Comparison of ENCODE assay signal across 13 mouse cellular contexts in genomic region chr19:5554212-5554611, GRCm38 (mm10). TPM values are rescaled to one million over a fixed set of nuclear protein-coding genes. Genes with fewer than 3 reads are reported as not detected.
DNase-seq lines count a peak whose midpoint lies in the region; ATAC-seq lines count a peak whose summit lies in the region.
"Had no signal": no experiment of that assay in that cellular context is flagged by ENCODE, and none has a peak within 500 bp of the region (broad histone marks: within the 10 kb centered on the region; RNA-seq: fewer than 3 reads in every experiment).

No protein-coding gene starts in this region.

- H3K27me3 ChIP-seq in limb, embryonic 15.5 days = peaks cover 47% of the 10 kb centered on the region
- H3K27me3 ChIP-seq in limb, embryonic 10.5 days (ENCODE audit: low read depth, poor library complexity, severe bottlenecking) = peaks cover 68% of the 10 kb centered on the region
- peaks cover 35% of the 10 kb centered on the region for H3K27me3 ChIP-seq in kidney, embryonic 15.5 days
- peaks cover 40% of the 10 kb centered on the region for H3K27me3 ChIP-seq in lung, embryonic 15.5 days
- H3K27me3 ChIP-seq in stomach, embryonic 16.5 days (ENCODE audit: control insufficient read depth, insufficient read depth, low read length) = peaks cover 14% of the 10 kb centered on the region
- peaks cover 40% of the 10 kb centered on the region for H3K27me3 ChIP-seq in midbrain, embryonic 13.5 days

- H3K4me2 ChIP-seq in limb, embryonic 15.5 days = no peak overlapping the region
- no peak overlapping the region for H3K4me2 ChIP-seq in kidney, embryonic 15.5 days
- no peak overlapping the region for H3K4me2 ChIP-seq in lung, embryonic 15.5 days
- peak overlapping the region; percentile 28; the same call in 1 of the 2 replicates for H3K4me2 ChIP-seq in stomach, embryonic 16.5 days (ENCODE audit: low read depth, low read length)
- no peak overlapping the region for H3K4me2 ChIP-seq in midbrain, embryonic 13.5 days (replicated peaks)
- H3K4me2 ChIP-seq: hindbrain, embryonic 15.5 days had no signal

- WGBS in limb, embryonic 15.5 days = 60% methylated on average over 14 of the region's 14 CpGs
- WGBS in limb, embryonic 10.5 days = 66% methylated on average over 14 of the region's 14 CpGs
- 66% methylated on average over 14 of the region's 14 CpGs for WGBS in kidney, embryonic 15.5 days
- 57% methylated on average over 14 of the region's 14 CpGs for WGBS in lung, embryonic 15.5 days
- 56% methylated on average over 14 of the region's 14 CpGs for WGBS in stomach, embryonic 16.5 days
- WGBS in midbrain, embryonic 13.5 days = 80% methylated on average over 14 of the region's 14 CpGs

- H3K4me3 ChIP-seq in limb, embryonic 15.5 days = no peak overlapping the region
- no peak overlapping the region for H3K4me3 ChIP-seq in limb, embryonic 10.5 days
- no peak overlapping the region for H3K4me3 ChIP-seq in kidney, embryonic 15.5 days (replicated peaks)
- no peak overlapping the region for H3K4me3 ChIP-seq in lung, embryonic 15.5 days
- H3K4me3 ChIP-seq in stomach, embryonic 16.5 days (replicated peaks; ENCODE audit: low read length) = peak overlapping the region; percentile 5; the same call in 1 of the 2 replicates
- H3K4me3 ChIP-seq in midbrain, embryonic 13.5 days (replicated peaks) = no peak overlapping the region
- H3K4me3 ChIP-seq: hindbrain, embryonic 15.5 days had no signal

- DNase-seq in limb, embryonic 10.5 days (ENCODE audit: low spot score) = no peak
- no peak for DNase-seq in layer of hippocampus, adult 9-10 months (ENCODE audit: low spot score)
- DNase-seq in neural tube, embryonic 10.5 days (ENCODE audit: extremely low spot score, low spot score) = no peak
- DNase-seq: gastrocnemius, postnatal 25 days; liver, postnatal 0 days had no signal

- peaks cover 2% of the 10 kb centered on the region; the same call in 1 of the 2 replicates for H3K36me3 ChIP-seq in limb, embryonic 15.5 days
- H3K36me3 ChIP-seq in limb, embryonic 10.5 days = no peaks in the 10 kb centered on the region
- H3K36me3 ChIP-seq in kidney, embryonic 15.5 days = peaks cover 37% of the 10 kb centered on the region
- H3K36me3 ChIP-seq in lung, embryonic 15.5 days = no peaks in the 10 kb centered on the region
- H3K36me3 ChIP-seq in stomach, embryonic 16.5 days (ENCODE audit: control insufficient read depth, insufficient read depth, low read length) = no peaks in the 10 kb centered on the region
- H3K36me3 ChIP-seq in midbrain, embryonic 13.5 days = no peaks in the 10 kb centered on the region
- H3K36me3 ChIP-seq: G1E; hindbrain, embryonic 15.5 days had no signal

- H3K9me3 ChIP-seq in limb, embryonic 15.5 days = no peaks in the 10 kb centered on the region
- no peaks in the 10 kb centered on the region for H3K9me3 ChIP-seq in limb, embryonic 10.5 days (replicated peaks)
- no peaks in the 10 kb centered on the region for H3K9me3 ChIP-seq in kidney, embryonic 15.5 days (replicated peaks)
- no peaks in the 10 kb centered on the region for H3K9me3 ChIP-seq in lung, embryonic 15.5 days
- H3K9me3 ChIP-seq in stomach, embryonic 16.5 days (replicated peaks; ENCODE audit: control insufficient read depth, low read length) = no peaks in the 10 kb centered on the region
- H3K9me3 ChIP-seq in midbrain, embryonic 13.5 days = no peaks in the 10 kb centered on the region
- H3K9me3 ChIP-seq: G1E; hindbrain, embryonic 15.5 days had no signal

- ATAC-seq in limb, embryonic 15.5 days (ENCODE audit: insufficient number of reproducible peaks, low FRiP score, low TSS enrichment, low read depth) = 0 out of 2 replicates have a peak, but pooled peaks have one; percentile 25
- ATAC-seq in kidney, embryonic 15.5 days (replicated peaks; ENCODE audit: low FRiP score) = peak; percentile 5; the same call in 1 of the 2 replicates
- ATAC-seq in lung, embryonic 15.5 days (ENCODE audit: borderline replicate concordance, extremely low read depth, low FRiP score, low TSS enrichment) = peak; percentile 40; the same call in 1 of the 2 replicates
- ATAC-seq in stomach, embryonic 16.5 days (ENCODE audit: insufficient read depth, low FRiP score) = peak; percentile 82
- no peak for ATAC-seq in midbrain, embryonic 13.5 days
- ATAC-seq: liver, postnatal 0 days had no signal

- peaks cover 4% of the 10 kb centered on the region; the same call in 1 of the 2 replicates for H3K4me1 ChIP-seq in limb, embryonic 15.5 days
- H3K4me1 ChIP-seq in limb, embryonic 10.5 days = peaks cover 4% of the 10 kb centered on the region
- H3K4me1 ChIP-seq in kidney, embryonic 15.5 days = peaks cover 57% of the 10 kb centered on the region
- peaks cover 14% of the 10 kb centered on the region; the same call in 1 of the 2 replicates for H3K4me1 ChIP-seq in lung, embryonic 15.5 days
- peaks cover 14% of the 10 kb centered on the region; the same call in 1 of the 2 replicates for H3K4me1 ChIP-seq in stomach, embryonic 16.5 days (ENCODE audit: control insufficient read depth, insufficient read depth, low read length)
- no peaks in the 10 kb centered on the region for H3K4me1 ChIP-seq in midbrain, embryonic 13.5 days (replicated peaks)
- H3K4me1 ChIP-seq: hindbrain, embryonic 15.5 days had no signal

- no peak overlapping the region for H3K9ac ChIP-seq in limb, embryonic 15.5 days
- H3K9ac ChIP-seq in kidney, embryonic 15.5 days = no peak overlapping the region
- H3K9ac ChIP-seq in lung, embryonic 15.5 days = no peak overlapping the region
- peak overlapping the region; percentile 29; the same call in 1 of the 2 replicates for H3K9ac ChIP-seq in stomach, embryonic 16.5 days (ENCODE audit: low read length)
- no peak overlapping the region for H3K9ac ChIP-seq in midbrain, embryonic 13.5 days (replicated peaks)
- H3K9ac ChIP-seq: hindbrain, embryonic 15.5 days; liver, postnatal 0 days had no signal

- no peak overlapping the region for H3K27ac ChIP-seq in limb, embryonic 15.5 days
- no peak overlapping the region for H3K27ac ChIP-seq in limb, embryonic 10.5 days
- H3K27ac ChIP-seq in kidney, embryonic 15.5 days = no peak overlapping the region
- H3K27ac ChIP-seq in lung, embryonic 15.5 days = no peak overlapping the region
- peak overlapping the region; percentile 48 for H3K27ac ChIP-seq in stomach, embryonic 16.5 days (ENCODE audit: low read length)
- no peak overlapping the region for H3K27ac ChIP-seq in midbrain, embryonic 13.5 days
- H3K27ac ChIP-seq: hindbrain, embryonic 15.5 days had no signal

RNA-seq across cellular contexts. Expression of gene Ovol1, which starts 6.2 kb away (rescaled TPM):
- 30.1 and 30.3 TPM in 2 replicates for polyA plus RNA-seq in limb, embryonic 15.5 days (2015; fragmentation: Nextera tagmentation; extraction: Ambion mirVana)
- polyA plus RNA-seq in limb, embryonic 10.5 days (2016; fragmentation: Nextera tagmentation; extraction: Ambion mirVana) = 0.74 and 0.86 TPM in 2 replicates
- 11.3 and 12.0 TPM in 2 replicates for polyA plus RNA-seq in kidney, embryonic 15.5 days (2015; fragmentation: Nextera tagmentation; extraction: Ambion mirVana)
- 2.1 and 2.2 TPM in 2 replicates for polyA plus RNA-seq in lung, embryonic 15.5 days (2015; fragmentation: Nextera tagmentation; extraction: Ambion mirVana)
- polyA plus RNA-seq in stomach, embryonic 16.5 days (2015; fragmentation: Nextera tagmentation; extraction: Ambion mirVana) = 21.5 and 29.5 TPM in 2 replicates
- 0.14 TPM in 1 of 2 replicates, not detected in the other for polyA plus RNA-seq in midbrain, embryonic 13.5 days (2015; fragmentation: Nextera tagmentation; extraction: Ambion mirVana)
- polyA plus RNA-seq: G1E; hindbrain, embryonic 15.5 days had no signal

RNA-seq across cellular contexts. Expression of gene Ap5b1, which starts 13.6 kb away (rescaled TPM):
- 4.3 and 4.4 TPM in 2 replicates for polyA plus RNA-seq in limb, embryonic 15.5 days (2015; fragmentation: Nextera tagmentation; extraction: Ambion mirVana)
- polyA plus RNA-seq in limb, embryonic 10.5 days (2016; fragmentation: Nextera tagmentation; extraction: Ambion mirVana) = 1.2 and 1.4 TPM in 2 replicates
- polyA plus RNA-seq in kidney, embryonic 15.5 days (2015; fragmentation: Nextera tagmentation; extraction: Ambion mirVana) = 9.7 and 10.8 TPM in 2 replicates
- 5.7 and 5.9 TPM in 2 replicates for polyA plus RNA-seq in lung, embryonic 15.5 days (2015; fragmentation: Nextera tagmentation; extraction: Ambion mirVana)
- polyA plus RNA-seq in stomach, embryonic 16.5 days (2015; fragmentation: Nextera tagmentation; extraction: Ambion mirVana) = 7.4 and 7.8 TPM in 2 replicates
- 2.0 and 2.3 TPM in 2 replicates for polyA plus RNA-seq in midbrain, embryonic 13.5 days (2015; fragmentation: Nextera tagmentation; extraction: Ambion mirVana)

RNA-seq across cellular contexts. Expression of gene Snx32, which starts 43.9 kb away (rescaled TPM):
- 9.4 and 10.3 TPM in 2 replicates for polyA plus RNA-seq in limb, embryonic 15.5 days (2015; fragmentation: Nextera tagmentation; extraction: Ambion mirVana)
- polyA plus RNA-seq in limb, embryonic 10.5 days (2016; fragmentation: Nextera tagmentation; extraction: Ambion mirVana) = 4.1 and 7.0 TPM in 2 replicates
- polyA plus RNA-seq in kidney, embryonic 15.5 days (2015; fragmentation: Nextera tagmentation; extraction: Ambion mirVana) = 7.5 and 9.3 TPM in 2 replicates
- 5.8 and 7.4 TPM in 2 replicates for polyA plus RNA-seq in lung, embryonic 15.5 days (2015; fragmentation: Nextera tagmentation; extraction: Ambion mirVana)
- 9.5 and 10.8 TPM in 2 replicates for polyA plus RNA-seq in stomach, embryonic 16.5 days (2015; fragmentation: Nextera tagmentation; extraction: Ambion mirVana)
- polyA plus RNA-seq in midbrain, embryonic 13.5 days (2015; fragmentation: Nextera tagmentation; extraction: Ambion mirVana) = 70.4 and 73.6 TPM in 2 replicates

RNA-seq across cellular contexts. Expression of gene Rnaseh2c, which starts 47.5 kb away (rescaled TPM):
- polyA plus RNA-seq in limb, embryonic 15.5 days (2015; fragmentation: Nextera tagmentation; extraction: Ambion mirVana) = 115 and 116 TPM in 2 replicates
- 197 and 205 TPM in 2 replicates for polyA plus RNA-seq in limb, embryonic 10.5 days (2016; fragmentation: Nextera tagmentation; extraction: Ambion mirVana)
- 158 and 163 TPM in 2 replicates for polyA plus RNA-seq in kidney, embryonic 15.5 days (2015; fragmentation: Nextera tagmentation; extraction: Ambion mirVana)
- 143 and 153 TPM in 2 replicates for polyA plus RNA-seq in lung, embryonic 15.5 days (2015; fragmentation: Nextera tagmentation; extraction: Ambion mirVana)
- 109 and 125 TPM in 2 replicates for polyA plus RNA-seq in stomach, embryonic 16.5 days (2015; fragmentation: Nextera tagmentation; extraction: Ambion mirVana)
- polyA plus RNA-seq in midbrain, embryonic 13.5 days (2015; fragmentation: Nextera tagmentation; extraction: Ambion mirVana) = 91.3 and 98.9 TPM in 2 replicates

RNA-seq across cellular contexts. Expression of gene 1700020D05Rik, which starts 50.6 kb away (rescaled TPM):
- not detected in 2 replicates for polyA plus RNA-seq in limb, embryonic 15.5 days (2015; fragmentation: Nextera tagmentation; extraction: Ambion mirVana)
- not detected in 2 replicates for polyA plus RNA-seq in limb, embryonic 10.5 days (2016; fragmentation: Nextera tagmentation; extraction: Ambion mirVana)
- polyA plus RNA-seq in kidney, embryonic 15.5 days (2015; fragmentation: Nextera tagmentation; extraction: Ambion mirVana) = 0.30 and 0.32 TPM in 2 replicates
- 0.20 TPM in 1 of 2 replicates, not detected in the other for polyA plus RNA-seq in lung, embryonic 15.5 days (2015; fragmentation: Nextera tagmentation; extraction: Ambion mirVana)
- 0.13 TPM in 1 of 2 replicates, not detected in the other for polyA plus RNA-seq in stomach, embryonic 16.5 days (2015; fragmentation: Nextera tagmentation; extraction: Ambion mirVana)
- polyA plus RNA-seq in midbrain, embryonic 13.5 days (2015; fragmentation: Nextera tagmentation; extraction: Ambion mirVana) = 0.26 and 0.27 TPM in 2 replicates
- polyA plus RNA-seq: heart, embryonic 16.5 days; liver, postnatal 0 days had no signal
